Mouse (Mus musculus) cerebellum, adult 2 months (tissue): ENCODE measurements at regions not wholly inside any gene's neighbourhood (a gene's known extent, or its start where the extent isn't known, plus 50 kb on each side); places are given as distances from the start of the nearest gene placed in this dataset.

Source experiments
- CTCF ChIP-seq: fragments of 200-500 bp; IDR thresholded peaks from 2 replicates; pipeline ENCODE4 v1.5.1; 2011; ENCODE audit warnings: low read depth, mild to moderate bottlenecking, control low read depth, low read length, moderate library complexity, borderline replicate concordance; ENCODE audit not compliant: insufficient read depth
- POLR2A ChIP-seq: fragments of 200-500 bp; IDR thresholded peaks from 2 replicates; pipeline ENCODE4 v1.6.1; 2011; ENCODE audit warnings: low read length, control low read depth, borderline replicate concordance; ENCODE audit not compliant: insufficient read depth

DNA sequence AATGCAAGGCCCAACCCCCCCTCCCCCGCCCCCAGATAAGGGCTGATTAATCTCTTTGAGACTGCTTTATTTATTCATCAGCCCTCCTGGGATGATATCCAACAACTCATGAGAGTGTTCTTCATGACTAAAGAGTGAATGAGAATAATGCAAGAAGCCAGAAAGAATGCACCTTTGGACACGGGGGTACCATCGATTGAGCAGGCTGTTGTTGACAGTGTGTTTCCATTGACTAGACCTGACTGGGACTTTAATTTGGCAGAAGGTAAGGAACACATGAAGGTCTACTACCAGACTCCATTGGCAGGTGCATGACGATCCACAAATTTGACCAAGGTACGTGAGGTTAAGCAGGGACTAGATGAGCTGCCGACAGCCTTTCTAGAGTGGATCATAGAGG is 266.5 kb upstream of the Ell2 start:
- TF ChIP-seq POLR2A (no peak), CTCF (no peak)
